Mouse (Mus musculus) macrophage (primary cell): ENCODE measurements around the gene Slc12a6. TPM values are rescaled to one million over a fixed set of nuclear protein-coding genes. Genes with fewer than 3 reads are reported as not detected.

Experiments
- H3K27ac ChIP-seq: fragments of 350-480 bp; formaldehyde crosslinking; 2 replicates; pipeline ENCODE4 v1.9.0; 2021
- H3K36me3 ChIP-seq: fragments of 350-480 bp; formaldehyde crosslinking; 2 replicates; pipeline ENCODE4 v1.9.0; 2021; ENCODE audit errors: inconsistent target
- H3K4me3 ChIP-seq: fragments of 350-480 bp; formaldehyde crosslinking; 2 replicates; pipeline ENCODE4 v1.9.0; 2021; ENCODE audit errors: inconsistent target
- H3K79me2 ChIP-seq: fragments of 350-480 bp; formaldehyde crosslinking; 2 replicates; pipeline ENCODE4 v1.9.0; 2021; ENCODE audit errors: inconsistent target
- WGBS: methylation state at CpG from one replicate; pipeline ENCODE4 v1.1.7; 2026; ENCODE audit warnings: inconsistent platforms; ENCODE audit not compliant: missing documents; 5-methylcytosine and 5-hydroxymethylcytosine counted together
- polyA plus RNA-seq: library from polyadenylated mRNA; stranded (reverse); fragments of 250-400 nt; gene quantifications from 3 replicates; pipeline ENCODE4 v1.2.4, GENCODE M21; 2018; ENCODE audit warnings: inconsistent platforms

The Slc12a6 gene
- polyA plus RNA-seq, 1 experiment from 2014 or later, result 65.3 TPM

DNA sequence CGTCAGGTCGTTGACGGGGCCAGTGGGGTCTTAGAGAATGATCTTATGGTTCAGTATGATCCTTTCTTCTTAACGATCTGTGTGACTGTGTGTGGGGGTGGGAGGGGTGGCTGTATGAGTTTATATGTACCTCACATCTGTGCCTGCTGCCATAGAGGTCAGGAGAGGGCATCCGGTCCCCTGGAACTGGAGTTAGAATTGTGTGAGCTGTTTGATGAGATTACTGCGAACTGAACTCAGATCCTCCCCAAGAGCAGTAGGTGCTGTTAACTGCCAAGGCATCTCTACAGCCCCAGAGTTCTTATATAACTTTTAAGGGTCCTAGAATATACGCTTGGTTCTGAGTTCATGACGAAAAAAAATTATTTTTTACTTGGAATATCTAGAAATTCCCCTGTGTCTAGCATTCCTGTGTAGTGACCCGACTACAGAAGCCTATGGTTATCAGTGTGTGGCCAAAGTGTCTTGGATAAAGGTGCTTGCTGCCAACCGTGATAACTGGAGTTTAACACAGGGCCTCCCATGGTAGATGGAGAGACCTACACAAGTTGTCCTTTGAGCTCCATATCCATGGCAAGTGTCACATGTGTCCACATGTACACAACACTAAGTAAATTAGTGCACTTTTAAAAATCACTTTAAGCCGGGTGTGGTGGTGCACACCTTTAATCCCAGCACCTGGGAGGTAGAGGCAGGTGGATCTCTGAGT lies 62.6 kb downstream of the Slc12a6 start:
- H3K4me3 ChIP-seq, result no peak overlapping the region
- H3K36me3 ChIP-seq, result peaks cover 4% of the 10 kb centered on the region; the same call in 1 of the 2 replicates
- 94% methylated on average over 11 of the region's 11 CpGs for WGBS
- H3K27ac ChIP-seq, result no peak overlapping the region
- peaks cover 42% of the 10 kb centered on the region; the same call in 1 of the 2 replicates for H3K79me2 ChIP-seq

DNA sequence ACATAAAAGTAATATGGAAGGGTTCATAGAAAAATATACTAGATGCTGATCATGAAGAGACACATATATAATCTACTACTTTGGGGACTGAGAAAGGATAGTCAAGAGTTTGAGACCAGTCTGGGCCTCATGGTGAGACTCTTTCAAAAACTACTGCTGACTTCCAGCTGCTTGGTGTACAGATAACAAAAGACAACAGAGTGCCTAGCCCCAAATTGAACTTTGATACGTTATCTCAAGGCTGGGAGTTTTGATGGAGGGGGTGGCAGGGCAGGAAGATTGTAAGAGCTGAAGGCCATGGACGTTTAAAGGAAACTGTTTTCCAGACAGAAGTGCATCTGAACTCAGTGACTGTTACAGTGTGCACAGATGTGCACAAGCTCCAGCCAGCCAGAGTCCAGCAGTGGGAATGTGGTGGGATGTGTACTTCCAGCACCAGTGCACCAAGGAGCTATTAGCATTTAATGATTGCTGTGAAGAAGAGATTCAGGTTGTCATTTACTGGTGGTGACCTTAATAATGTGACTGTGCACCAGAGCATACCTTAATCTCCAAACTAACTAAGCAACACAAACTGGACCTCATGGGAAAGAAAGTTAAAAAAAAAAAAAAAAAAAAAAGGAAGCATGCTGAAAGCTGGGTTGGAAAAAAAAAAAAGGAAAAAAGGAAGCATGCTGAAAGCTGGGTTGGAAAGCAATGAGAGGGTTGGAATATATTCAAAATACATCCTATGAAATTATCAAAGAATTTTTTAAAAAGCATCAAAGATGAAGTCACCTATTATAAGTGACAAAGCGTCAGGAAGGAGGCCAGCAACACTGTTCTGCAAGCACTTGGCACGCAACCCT lies 66.7 kb downstream of the Slc12a6 start:
- 88% methylated on average over 3 of the region's 4 CpGs for WGBS
- Histone ChIP-seq H3K4me3 (no peak overlapping the region), H3K36me3 (peaks cover 34% of the 10 kb centered on the region), H3K27ac (no peak overlapping the region), H3K79me2 (peaks cover 36% of the 10 kb centered on the region; the same call in 1 of the 2 replicates)

- H3K27ac ChIP-seq, result no peak overlapping the region
- H3K4me3 ChIP-seq, result no peak overlapping the region
- WGBS, result 94% methylated on average over 6 of the region's 6 CpGs
- peaks cover 82% of the 10 kb centered on the region for H3K36me3 ChIP-seq
- no peaks in the 10 kb centered on the region for H3K79me2 ChIP-seq
Measured at GRCm38 (mm10) chr2:112337211-112337610, 71.6 kb downstream of the Slc12a6 start.

DNA sequence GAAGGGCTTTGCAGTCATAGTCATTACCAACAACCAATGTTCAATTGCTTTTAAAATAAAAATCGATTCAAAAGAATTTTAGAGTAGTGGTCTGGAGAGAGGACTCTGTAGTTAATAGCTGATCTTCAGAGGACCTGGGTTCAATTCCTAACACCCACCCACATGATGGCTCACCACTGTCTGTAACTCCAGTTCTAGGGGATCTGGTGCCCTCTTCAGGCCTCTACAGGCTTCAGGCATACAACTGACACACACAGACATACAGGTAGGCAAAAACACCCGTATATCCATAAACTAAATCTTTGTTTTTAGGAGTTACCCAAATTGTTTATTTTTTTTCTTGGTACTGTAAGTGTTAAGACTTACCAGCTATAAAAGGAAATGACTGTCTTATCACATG lies 74.1 kb downstream of the Slc12a6 start:
- Histone ChIP-seq H3K4me3 (no peak overlapping the region), H3K79me2 (no peaks in the 10 kb centered on the region), H3K36me3 (peaks cover 85% of the 10 kb centered on the region), H3K27ac (no peak overlapping the region)
- 95% methylated on average over 2 of the region's 2 CpGs for WGBS

DNA sequence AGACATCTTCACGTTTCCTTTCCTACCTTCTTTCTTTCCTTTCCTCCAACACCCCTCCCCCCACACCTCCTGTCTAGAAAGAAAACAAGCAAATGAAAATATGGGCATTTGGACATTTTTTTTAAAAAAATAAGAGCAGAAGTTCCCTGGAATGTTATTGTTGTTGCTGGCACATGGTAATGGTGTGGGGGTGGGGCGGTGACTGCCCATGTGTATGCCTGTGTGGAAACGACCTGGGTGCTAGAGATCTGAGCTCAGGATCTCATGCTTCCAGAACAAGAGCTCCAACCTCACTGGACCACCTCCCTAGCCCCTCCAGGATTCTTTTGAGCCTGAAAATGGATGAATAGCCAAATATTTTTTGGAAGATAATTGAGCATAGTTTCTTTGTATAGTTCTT lies 75.5 kb downstream of the Slc12a6 start:
- 97% methylated on average over 3 of the region's 3 CpGs for WGBS
- Histone ChIP-seq H3K27ac (no peak overlapping the region), H3K36me3 (peaks cover 91% of the 10 kb centered on the region), H3K79me2 (no peaks in the 10 kb centered on the region), H3K4me3 (no peak overlapping the region)

GRCm38 (mm10) chr2:112348246-112348645 lies 82.6 kb downstream of the Slc12a6 start:
- Histone ChIP-seq H3K36me3 (peaks cover 86% of the 10 kb centered on the region), H3K79me2 (no peaks in the 10 kb centered on the region), H3K27ac (no peak overlapping the region), H3K4me3 (no peak overlapping the region)
- WGBS, result 88% methylated on average over 3 of the region's 3 CpGs

DNA sequence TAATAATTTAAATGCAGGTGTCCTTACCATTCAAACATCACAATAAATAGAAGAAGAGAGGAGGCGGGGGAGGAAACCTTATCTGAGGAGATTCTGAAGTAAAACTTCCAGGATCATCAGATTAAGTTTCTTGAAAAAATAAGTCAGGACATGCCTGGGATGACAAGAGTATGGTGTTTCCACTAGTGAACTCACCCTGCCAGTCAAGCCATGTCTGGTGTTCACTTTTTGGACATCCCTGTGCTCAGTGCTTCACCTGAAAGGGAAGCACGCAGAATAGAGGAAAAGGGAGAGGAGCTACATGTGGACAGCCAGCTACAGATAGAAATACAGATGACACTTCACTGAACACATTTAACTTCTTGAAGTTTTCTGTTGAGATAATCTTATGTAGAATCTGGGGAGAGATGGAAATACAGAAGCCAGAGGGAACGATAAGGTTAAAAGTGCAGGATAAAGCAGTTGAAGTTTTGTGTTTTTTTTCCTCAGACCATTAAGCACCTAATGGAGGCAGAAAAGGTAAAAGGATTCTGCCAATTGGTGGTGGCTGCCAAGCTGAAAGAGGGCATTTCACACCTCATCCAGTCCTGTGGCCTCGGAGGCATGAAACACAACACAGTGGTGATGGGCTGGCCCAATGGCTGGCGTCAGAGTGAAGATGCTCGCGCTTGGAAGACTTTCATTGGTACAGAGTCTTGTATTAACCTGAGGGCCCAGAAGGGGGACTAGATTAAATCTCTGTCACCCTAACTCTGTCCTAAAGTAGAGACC lies 88.2 kb downstream of the Slc12a6 start:
- H3K36me3 ChIP-seq, result peaks cover 87% of the 10 kb centered on the region

GRCm38 (mm10) chr2:112359611-112360010 lies 94.0 kb downstream of the Slc12a6 start:
- Histone ChIP-seq H3K27ac (no peak overlapping the region), H3K79me2 (peaks cover 6% of the 10 kb centered on the region; the same call in 1 of the 2 replicates), H3K36me3 (peaks cover 88% of the 10 kb centered on the region), H3K4me3 (no peak overlapping the region)
- 88% methylated on average over 2 of the region's 2 CpGs for WGBS

More for the DNA sequence above, 88.2 kb downstream of the Slc12a6 start:
- no peaks in the 10 kb centered on the region for H3K79me2 ChIP-seq
- 89% methylated on average over 7 of the region's 7 CpGs for WGBS
- H3K27ac ChIP-seq, result no peak overlapping the region
- H3K4me3 ChIP-seq, result no peak overlapping the region

GRCm38 (mm10) chr2:112360012-112360780 lies 94.6 kb downstream of the Slc12a6 start:
- peaks cover 83% of the 10 kb centered on the region for H3K36me3 ChIP-seq
- no peak overlapping the region for H3K4me3 ChIP-seq
- no peak overlapping the region for H3K27ac ChIP-seq
- 91% methylated on average over 12 of the region's 12 CpGs for WGBS
- peaks cover 12% of the 10 kb centered on the region; the same call in 1 of the 2 replicates for H3K79me2 ChIP-seq

DNA sequence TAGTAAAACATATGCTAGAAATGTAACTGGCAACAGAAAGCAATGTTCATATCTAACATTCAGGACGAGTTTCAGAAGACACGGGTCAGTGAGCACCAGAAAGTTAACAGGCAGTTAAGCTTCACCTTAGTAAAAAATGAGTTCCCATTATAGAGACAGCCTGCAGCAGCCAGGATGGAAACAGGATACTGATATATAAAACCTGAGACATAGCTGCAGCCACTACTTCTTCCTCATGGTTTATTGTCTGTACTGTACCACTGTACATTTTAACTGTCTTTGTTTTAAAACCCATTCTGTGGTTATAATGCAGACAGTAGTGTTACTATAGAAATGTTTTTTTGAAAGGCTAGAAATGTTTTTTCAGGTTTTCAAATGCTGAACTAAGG lies 95.2 kb downstream of the Slc12a6 start:
- no peak overlapping the region for H3K4me3 ChIP-seq
- H3K79me2 ChIP-seq, result peaks cover 18% of the 10 kb centered on the region
- peaks cover 78% of the 10 kb centered on the region for H3K36me3 ChIP-seq
- H3K27ac ChIP-seq, result no peak overlapping the region
- WGBS, result 95% methylated on average over 2 of the region's 2 CpGs

GRCm38 (mm10) chr2:112367222-112367621 lies 101.6 kb downstream of the Slc12a6 start:
- peak overlapping the region; percentile 37 for H3K27ac ChIP-seq
- WGBS, result 19% methylated on average over 15 of the region's 15 CpGs

GRCm38 (mm10) chr2:112367726-112368673 lies 102.4 kb downstream of the Slc12a6 start, which contains the start of gene Emc4:
Gene Emc4, minus strand, starts transcription at chr2:112368027.
- peak within 1 kb of the TSS; percentile 37 for H3K27ac ChIP-seq
- peak within 1 kb of the TSS; percentile 93 for H3K4me3 ChIP-seq
- peaks cover 12% of the 10 kb centered on the region; the same call in 1 of the 2 replicates for H3K36me3 ChIP-seq
- H3K79me2 ChIP-seq, result peaks cover 39% of the 10 kb centered on the region
- 2% methylated on average over 46 of the region's 46 CpGs for WGBS

More at GRCm38 (mm10) chr2:112367222-112367621, 101.6 kb downstream of the Slc12a6 start:
- Histone ChIP-seq H3K36me3 (peaks cover 18% of the 10 kb centered on the region; the same call in 1 of the 2 replicates), H3K79me2 (peaks cover 39% of the 10 kb centered on the region), H3K4me3 (peak overlapping the region; percentile 93)

- no peak overlapping the region for H3K27ac ChIP-seq
- peaks cover 30% of the 10 kb centered on the region for H3K79me2 ChIP-seq
- H3K4me3 ChIP-seq, result no peak overlapping the region
- no peaks in the 10 kb centered on the region for H3K36me3 ChIP-seq
- 65% methylated on average over 5 of the region's 5 CpGs for WGBS
Measured at GRCm38 (mm10) chr2:112369941-112370340, 104.3 kb downstream of the Slc12a6 start.
